Mouse (Mus musculus): ENCODE measurements at regions not wholly inside any gene's neighbourhood (a gene's known extent, or its start where the extent isn't known, plus 50 kb on each side); places are given as distances from the start of the nearest gene placed in this dataset.

- TF ChIP-seq GATA1 (IDR thresholded peaks at IDR 0.05; ENCODE audit: borderline replicate concordance, low read length) (peak; percentile 76; the same call in 1 of the 3 replicates), FLI1 (IDR thresholded peaks at IDR 0.05; ENCODE audit: low read length) (0 out of 2 replicates have a peak, but pooled peaks have one; percentile 28)
These were observed 286.9 kb downstream of the Foxo1 start for GRCm38 (mm10) chr3:52555038-52555437.

Measured in megakaryocyte, embryonic 14.5 days (primary cell).